Mouse (Mus musculus) forebrain, embryonic 14.5 days (tissue): ENCODE measurements around the gene Ripor2. TPM values are rescaled to one million over a fixed set of nuclear protein-coding genes. Genes with fewer than 3 reads are reported as not detected.

Source experiments
- ATAC-seq: fragments of 200-750 bp; cut with Nextera tagmentation; 2 replicates; pipeline ENCODE4 v1.8.0; 2017; ENCODE audit warnings: mild to moderate bottlenecking, moderate library complexity
- DNase-seq: peaks from one replicate; pipeline ENCODE4 v3.0.0-alpha.2; 2015; ENCODE audit warnings: low spot score
- H3K27ac ChIP-seq: fragments of 300-500 bp; sonication (generic); 2 replicates; pipeline ENCODE4 v1.5.1; 2014; ENCODE audit warnings: low read depth, mild to moderate bottlenecking, control low read depth, low read length, moderate library complexity
- H3K27me3 ChIP-seq: fragments of 300-500 bp; sonication (generic); replicated peaks from 2 replicates; pipeline ENCODE4 v1.6.1; 2014; ENCODE audit warnings: low read length, control low read depth, mixed read lengths; ENCODE audit not compliant: control insufficient read depth, insufficient read depth
- H3K36me3 ChIP-seq: fragments of 300-500 bp; sonication (generic); 2 replicates; pipeline ENCODE4 v1.6.1; 2014; ENCODE audit warnings: low read length, control low read depth; ENCODE audit not compliant: control insufficient read depth, insufficient read depth
- H3K4me1 ChIP-seq: fragments of 300-500 bp; sonication (generic); 2 replicates; pipeline ENCODE4 v1.6.1; 2014; ENCODE audit warnings: antibody characterized with exemption, low read length, control low read depth; ENCODE audit not compliant: control insufficient read depth, insufficient read depth
- H3K4me2 ChIP-seq: fragments of 300-500 bp; sonication (generic); 2 replicates; pipeline ENCODE4 v1.6.1; 2014; ENCODE audit warnings: mild to moderate bottlenecking, control low read depth, low read length
- H3K4me3 ChIP-seq: fragments of 300-500 bp; sonication (generic); 2 replicates; pipeline ENCODE4 v1.5.1; 2014; ENCODE audit warnings: low read depth, low read length, control low read depth
- H3K9ac ChIP-seq: fragments of 300-500 bp; sonication (generic); 2 replicates; pipeline ENCODE4 v1.6.1; 2014; ENCODE audit warnings: mild to moderate bottlenecking, low read length, control low read depth, moderate library complexity
- H3K9me3 ChIP-seq: fragments of 300-500 bp; sonication (generic); replicated peaks from 2 replicates; pipeline ENCODE4 v1.6.1; 2016; ENCODE audit warnings: low read length, control low read depth, mixed read lengths; ENCODE audit not compliant: control insufficient read depth
- WGBS: fragments of 180-500 bp; shearing (Covaris S2); extraction: QIAGEN DNeasy Blood & Tissue Kit; methylation state at CpG from one replicate; pipeline ENCODE4 v1.1.7; 2014; 5-methylcytosine and 5-hydroxymethylcytosine counted together
- polyA plus RNA-seq: library from polyadenylated mRNA; unstranded; fragments of >200 nt; fragmentation: Nextera tagmentation; extraction: Ambion mirVana; gene quantifications from 2 replicates; pipeline ENCODE4 v1.2.1, GENCODE M21; 2014

Ripor2 gene
- polyA plus RNA-seq, 1 experiment from 2014 or later, result 16.9 TPM

DNA sequence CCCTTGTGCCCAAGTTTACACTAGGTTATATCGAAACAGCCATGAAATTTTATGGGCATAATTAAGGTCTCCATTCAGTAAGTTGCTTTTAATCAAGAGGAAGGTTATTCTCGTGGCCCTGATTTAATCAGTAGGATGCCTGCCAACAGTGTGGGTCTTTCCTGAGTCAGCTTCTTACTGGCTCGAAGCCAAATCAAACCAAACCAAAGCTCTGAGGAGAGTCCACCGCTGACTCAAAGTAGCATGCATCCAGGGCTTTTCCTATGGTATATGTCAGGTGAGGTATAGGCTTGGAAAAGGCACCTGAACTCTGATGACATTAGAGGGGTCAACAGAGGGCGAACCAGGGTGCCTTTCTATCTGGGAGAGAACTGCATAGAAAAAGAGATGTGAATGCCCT is 199.9 kb downstream of the Ripor2 start:
- 54% methylated on average over 5 of the region's 5 CpGs for WGBS
- no peak overlapping the region for H3K9ac ChIP-seq
- no peaks in the 10 kb centered on the region for H3K9me3 ChIP-seq
- H3K4me3 ChIP-seq, result no peak overlapping the region
- no peaks in the 10 kb centered on the region for H3K4me1 ChIP-seq
- H3K36me3 ChIP-seq, result no peaks in the 10 kb centered on the region
- DNase-seq, result peak; percentile 49
- ATAC-seq, result no peak
- H3K27me3 ChIP-seq, result no peaks in the 10 kb centered on the region
- H3K4me2 ChIP-seq, result no peak overlapping the region
- H3K27ac ChIP-seq, result no peak overlapping the region

Other genes with a start within 250 kb of the Ripor2 start
- gene Armh2, start 159.0 kb downstream of the Ripor2 start, polyA plus RNA-seq, result not detected in 2 replicates
- gene Gmnn, start 179.7 kb downstream of the Ripor2 start, polyA plus RNA-seq, result 44.9 and 65.6 TPM in 2 replicates
- gene BC005537, start 219.5 kb downstream of the Ripor2 start, polyA plus RNA-seq, result 50.3 and 57.9 TPM in 2 replicates
- gene Acot13, start 249.4 kb downstream of the Ripor2 start, polyA plus RNA-seq, result 66.1 and 73.3 TPM in 2 replicates
- gene Tdp2, start 249.5 kb downstream of the Ripor2 start, polyA plus RNA-seq, result 44.9 and 45.1 TPM in 2 replicates